Mouse (Mus musculus) limb, embryonic 12.5 days (tissue): ENCODE measurements at regions not wholly inside any gene's neighbourhood (a gene's known extent, or its start where the extent isn't known, plus 50 kb on each side); places are given as distances from the start of the nearest gene placed in this dataset.

ENCODE experiments used
- ATAC-seq: fragments of 200-750 bp; cut with Nextera tagmentation; 2 replicates; pipeline ENCODE4 v1.8.0; 2017; ENCODE audit warnings: low read depth, moderate TSS enrichment; ENCODE audit not compliant: insufficient number of reproducible peaks, insufficient read depth, low FRiP score, low TSS enrichment
- H3K27ac ChIP-seq: fragments of 300-500 bp; sonication (generic); 2 replicates; pipeline ENCODE4 v1.5.1; 2016; ENCODE audit warnings: mild to moderate bottlenecking, moderate library complexity
- H3K27me3 ChIP-seq: fragments of 300-500 bp; sonication (generic); 2 replicates; pipeline ENCODE4 v1.6.1; 2016; ENCODE audit warnings: mild to moderate bottlenecking, moderate library complexity
- H3K36me3 ChIP-seq: fragments of 300-500 bp; sonication (generic); 2 replicates; pipeline ENCODE4 v1.6.1; 2016; ENCODE audit warnings: mild to moderate bottlenecking, moderate library complexity
- H3K4me1 ChIP-seq: fragments of 300-500 bp; sonication (generic); replicated peaks from 2 replicates; pipeline ENCODE4 v1.6.1; 2016
- H3K4me2 ChIP-seq: fragments of 300-500 bp; sonication (generic); 2 replicates; pipeline ENCODE4 v1.6.1; 2016; ENCODE audit warnings: mild to moderate bottlenecking, moderate library complexity
- H3K4me3 ChIP-seq: fragments of 300-500 bp; sonication (generic); replicated peaks from 2 replicates; pipeline ENCODE4 v1.5.1; 2016; ENCODE audit warnings: mild to moderate bottlenecking
- H3K9ac ChIP-seq: fragments of 300-500 bp; sonication (generic); replicated peaks from 2 replicates; pipeline ENCODE4 v1.6.1; 2016; ENCODE audit warnings: mild to moderate bottlenecking, moderate library complexity
- H3K9me3 ChIP-seq: fragments of 300-500 bp; sonication (generic); 2 replicates; pipeline ENCODE4 v1.6.1; 2016; ENCODE audit warnings: mild to moderate bottlenecking, moderate library complexity
- WGBS: fragments of 180-500 bp; shearing (Covaris S2); methylation state at CpG from one replicate; pipeline ENCODE4 v1.1.7; 2016; 5-methylcytosine and 5-hydroxymethylcytosine counted together

DNA sequence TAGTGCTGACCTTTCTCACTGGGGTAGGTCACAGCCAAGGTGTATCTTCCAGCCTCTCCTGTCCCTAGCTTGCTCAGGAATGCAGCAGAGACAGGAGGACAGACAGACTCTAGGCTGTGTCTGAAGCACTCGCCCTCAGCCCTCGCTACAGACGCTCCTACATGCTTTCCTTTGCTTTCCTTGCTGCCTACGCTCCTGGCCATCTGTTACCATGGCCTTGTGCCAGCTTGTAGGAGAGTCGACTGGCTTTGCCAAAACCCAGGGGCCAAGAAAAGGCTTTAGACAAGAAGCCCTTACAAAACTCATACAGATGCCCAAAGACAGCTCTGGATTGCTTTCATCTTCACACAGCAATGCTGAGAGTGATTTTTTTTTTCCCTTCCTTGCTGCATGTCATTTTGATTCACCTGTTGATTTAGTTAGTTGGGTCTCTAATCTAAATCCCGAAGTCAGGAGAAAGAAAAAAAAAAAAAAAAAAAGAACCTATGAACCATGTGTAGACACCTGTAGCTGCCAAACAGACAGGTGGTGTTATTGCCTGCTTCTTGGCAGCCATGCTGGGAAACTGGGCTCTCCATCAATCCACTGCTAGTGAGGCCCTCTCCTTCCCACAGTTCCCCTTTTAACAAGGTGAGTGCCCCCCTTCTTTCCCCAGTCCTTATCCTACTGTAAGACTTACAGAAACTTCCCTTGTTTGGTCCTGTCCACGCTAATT lies 233.1 kb upstream of the Id4 start:
- ATAC-seq, result no peak

DNA sequence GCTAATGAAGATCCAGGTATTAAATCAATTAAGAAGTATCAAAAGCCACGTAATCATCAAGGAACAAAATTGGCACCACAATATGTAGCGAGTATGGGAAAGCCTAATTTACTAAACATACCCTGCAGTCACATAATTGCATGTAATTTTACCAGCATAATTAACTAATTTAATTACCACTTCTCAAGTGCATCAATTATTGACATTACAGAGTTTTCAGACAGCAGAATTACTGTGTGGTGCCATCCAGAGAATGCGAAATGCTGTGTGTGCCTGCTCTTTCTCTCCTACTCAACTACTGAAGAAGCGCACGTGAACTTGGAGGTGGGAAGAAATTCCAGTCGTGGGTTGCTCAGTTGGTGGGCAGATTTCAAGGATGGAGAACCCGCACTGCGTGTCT lies 229.5 kb upstream of the Id4 start:
- Histone ChIP-seq H3K27ac (no peak overlapping the region), H3K9me3 (no peaks in the 10 kb centered on the region), H3K4me1 (no peaks in the 10 kb centered on the region), H3K9ac (no peak overlapping the region), H3K27me3 (no peaks in the 10 kb centered on the region), H3K4me2 (no peak overlapping the region), H3K36me3 (no peaks in the 10 kb centered on the region), H3K4me3 (no peak overlapping the region)
- ATAC-seq, result no peak
- 77% methylated on average over 8 of the region's 8 CpGs for WGBS

More for the DNA sequence above, 233.1 kb upstream of the Id4 start:
- Histone ChIP-seq H3K4me1 (no peaks in the 10 kb centered on the region), H3K9me3 (no peaks in the 10 kb centered on the region), H3K27me3 (no peaks in the 10 kb centered on the region), H3K36me3 (no peaks in the 10 kb centered on the region), H3K27ac (no peak overlapping the region), H3K4me2 (no peak overlapping the region), H3K4me3 (no peak overlapping the region), H3K9ac (no peak overlapping the region)
- 68% methylated on average over 7 of the region's 7 CpGs for WGBS

DNA sequence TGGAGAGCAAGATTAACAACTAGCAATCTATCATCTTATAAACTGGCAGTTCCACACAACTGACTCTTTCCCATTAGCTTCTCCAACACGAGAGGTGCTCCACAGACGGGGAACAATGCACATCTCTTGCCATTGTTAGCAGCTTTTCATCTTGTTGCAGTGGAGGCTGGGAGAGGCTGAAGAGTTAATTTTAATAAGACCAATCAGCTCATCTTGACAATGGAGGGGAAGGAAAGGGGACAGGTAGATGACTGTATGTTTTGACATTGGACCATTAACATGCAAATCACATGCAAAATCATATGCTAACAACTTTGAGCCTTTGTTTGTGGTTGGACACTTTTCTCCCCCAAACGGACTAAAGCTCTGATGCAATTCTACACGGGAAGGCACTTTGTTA lies 218.9 kb upstream of the Id4 start:
- 80% methylated on average over 4 of the region's 4 CpGs for WGBS
- Histone ChIP-seq H3K4me2 (no peak overlapping the region), H3K27me3 (no peaks in the 10 kb centered on the region), H3K27ac (no peak overlapping the region), H3K9me3 (no peaks in the 10 kb centered on the region), H3K36me3 (no peaks in the 10 kb centered on the region), H3K9ac (no peak overlapping the region), H3K4me1 (no peaks in the 10 kb centered on the region; the same call in 1 of the 2 replicates), H3K4me3 (no peak overlapping the region)
- no peak for ATAC-seq

DNA sequence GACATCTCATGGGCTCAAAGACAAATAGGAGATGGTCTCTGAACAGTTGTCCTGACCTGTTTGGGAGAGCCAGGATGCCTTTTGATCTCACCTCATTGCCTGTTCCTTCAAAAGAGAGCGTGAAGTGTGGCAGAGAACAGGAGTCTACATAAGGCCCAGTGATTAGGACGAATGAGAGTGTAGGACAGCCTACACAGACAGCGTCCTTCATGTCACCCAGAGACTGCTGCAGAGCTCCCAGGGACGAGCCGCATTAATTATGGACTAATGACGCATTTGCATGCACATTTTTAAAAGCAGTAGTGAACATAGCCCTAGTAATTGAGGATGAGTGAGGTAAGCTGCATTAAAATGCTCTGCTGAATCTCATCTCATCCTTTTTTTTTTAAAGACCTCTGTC lies 218.5 kb upstream of the Id4 start:
- no peak overlapping the region for H3K4me3 ChIP-seq
- no peak for ATAC-seq
- no peaks in the 10 kb centered on the region for H3K27me3 ChIP-seq
- H3K9ac ChIP-seq, result no peak overlapping the region
- no peaks in the 10 kb centered on the region for H3K36me3 ChIP-seq
- 81% methylated on average over 6 of the region's 6 CpGs for WGBS
- no peak overlapping the region for H3K4me2 ChIP-seq
- H3K4me1 ChIP-seq, result no peaks in the 10 kb centered on the region; the same call in 1 of the 2 replicates
- no peaks in the 10 kb centered on the region for H3K9me3 ChIP-seq
- no peak overlapping the region for H3K27ac ChIP-seq

DNA sequence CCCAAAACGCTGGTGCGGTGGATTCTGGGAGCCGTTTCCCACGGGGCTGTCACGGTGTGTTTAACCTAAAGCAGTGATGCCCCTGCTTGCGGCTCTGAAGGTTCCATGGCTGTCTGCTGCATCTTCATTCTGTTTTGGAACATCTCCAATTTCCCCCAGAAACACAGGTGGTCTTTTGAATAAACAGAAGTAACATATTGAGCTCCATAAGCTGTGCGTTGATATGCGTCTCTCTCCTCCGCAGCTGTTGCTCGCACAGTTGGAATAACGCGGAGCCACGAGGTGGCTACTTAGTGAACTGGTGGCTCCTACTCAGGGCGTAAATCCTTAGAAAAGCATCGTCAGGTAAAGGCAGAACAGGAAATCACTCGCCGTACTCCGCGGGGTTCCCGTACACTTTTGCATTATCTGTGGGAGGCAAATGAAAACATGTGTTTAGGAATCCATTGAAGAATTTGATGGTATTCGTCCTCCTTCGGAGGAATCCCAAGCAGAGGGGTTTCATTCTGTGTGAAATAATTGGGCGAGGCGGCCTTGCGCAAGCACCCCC lies 214.8 kb upstream of the Id4 start:
- Histone ChIP-seq H3K4me2 (peak overlapping the region; percentile 31), H3K36me3 (no peaks in the 10 kb centered on the region), H3K9ac (no peak overlapping the region), H3K9me3 (no peaks in the 10 kb centered on the region), H3K4me3 (no peak overlapping the region), H3K27ac (no peak overlapping the region), H3K27me3 (no peaks in the 10 kb centered on the region), H3K4me1 (no peaks in the 10 kb centered on the region; the same call in 1 of the 2 replicates)
- 62% methylated on average over 25 of the region's 25 CpGs for WGBS
- no peak for ATAC-seq

DNA sequence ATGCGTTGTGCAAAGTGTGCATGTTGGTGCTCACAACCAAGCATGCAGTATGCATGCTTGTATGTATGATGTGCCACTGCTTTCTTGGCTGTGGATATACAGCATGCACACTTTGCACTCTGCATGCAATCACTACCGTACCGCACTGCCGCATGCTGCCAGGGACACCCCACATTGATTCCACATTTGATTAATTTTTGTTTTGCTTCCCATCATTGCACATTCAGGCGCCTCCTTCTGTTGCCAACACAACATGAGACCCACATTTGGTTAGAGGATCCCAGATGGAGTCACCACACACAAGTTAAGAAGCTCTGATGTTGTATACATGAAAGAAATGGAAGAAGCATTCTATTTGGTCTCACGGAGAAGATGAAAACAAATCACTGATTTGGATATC lies 211.2 kb upstream of the Id4 start:
- Histone ChIP-seq H3K9me3 (no peaks in the 10 kb centered on the region), H3K4me2 (no peak overlapping the region), H3K27me3 (no peaks in the 10 kb centered on the region), H3K9ac (no peak overlapping the region), H3K4me1 (no peaks in the 10 kb centered on the region; the same call in 1 of the 2 replicates), H3K27ac (no peak overlapping the region), H3K36me3 (no peaks in the 10 kb centered on the region), H3K4me3 (no peak overlapping the region)
- ATAC-seq, result no peak
- WGBS, result 92% methylated on average over 6 of the region's 6 CpGs

DNA sequence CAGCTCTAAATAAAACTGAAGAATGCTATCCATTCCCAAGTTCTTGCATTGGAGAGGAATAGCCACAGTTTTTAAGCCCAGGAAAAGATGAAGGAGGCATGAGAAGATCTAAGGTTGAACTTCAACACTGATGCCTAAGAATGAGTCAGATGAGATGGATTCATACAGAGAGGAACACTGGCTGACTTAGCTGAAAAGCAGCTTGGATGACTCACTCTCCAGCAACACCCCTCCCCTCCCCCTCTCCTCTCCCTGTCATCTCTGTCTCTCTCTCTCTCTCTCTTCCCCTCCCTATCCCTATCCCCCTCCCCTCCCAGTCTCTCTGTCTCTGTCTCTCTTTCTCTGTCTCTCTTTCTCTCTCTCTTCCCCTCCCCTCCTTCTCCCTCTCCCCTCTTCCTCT lies 186.4 kb upstream of the Id4 start:
- no peaks in the 10 kb centered on the region for H3K9me3 ChIP-seq
- no peak for ATAC-seq
- H3K36me3 ChIP-seq, result no peaks in the 10 kb centered on the region
- H3K9ac ChIP-seq, result no peak overlapping the region
- H3K4me2 ChIP-seq, result no peak overlapping the region
- H3K4me3 ChIP-seq, result no peak overlapping the region
- H3K27ac ChIP-seq, result no peak overlapping the region
- 0 out of 2 replicates have a peak, but pooled peaks cover 4% of the 10 kb centered on the region for H3K27me3 ChIP-seq
- no peaks in the 10 kb centered on the region for H3K4me1 ChIP-seq

DNA sequence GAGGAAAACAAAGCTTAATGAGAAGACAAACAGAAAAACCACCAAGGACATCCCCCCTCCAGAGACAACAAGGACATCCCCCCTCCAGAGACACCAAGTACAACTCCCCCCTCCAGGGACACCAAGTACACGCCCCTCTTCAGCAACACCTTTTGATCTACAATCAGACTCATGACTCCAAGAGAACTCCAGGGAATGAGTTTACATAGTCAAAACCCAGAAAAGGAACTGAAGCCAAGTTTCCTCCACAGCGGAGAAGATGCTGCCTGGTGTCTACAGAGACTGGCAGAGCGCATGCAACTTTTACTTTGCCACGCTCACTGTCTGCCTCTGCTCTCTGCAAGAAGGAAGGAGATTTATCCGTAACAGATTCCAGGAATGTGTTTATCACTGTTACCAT lies 185.7 kb upstream of the Id4 start:
- WGBS, result 76% methylated on average over 5 of the region's 5 CpGs
- Histone ChIP-seq H3K9ac (no peak overlapping the region), H3K27me3 (0 out of 2 replicates have a peak, but pooled peaks cover 4% of the 10 kb centered on the region), H3K36me3 (no peaks in the 10 kb centered on the region), H3K4me1 (no peaks in the 10 kb centered on the region), H3K4me3 (no peak overlapping the region), H3K9me3 (no peaks in the 10 kb centered on the region), H3K27ac (no peak overlapping the region), H3K4me2 (no peak overlapping the region)
- ATAC-seq, result no peak

DNA sequence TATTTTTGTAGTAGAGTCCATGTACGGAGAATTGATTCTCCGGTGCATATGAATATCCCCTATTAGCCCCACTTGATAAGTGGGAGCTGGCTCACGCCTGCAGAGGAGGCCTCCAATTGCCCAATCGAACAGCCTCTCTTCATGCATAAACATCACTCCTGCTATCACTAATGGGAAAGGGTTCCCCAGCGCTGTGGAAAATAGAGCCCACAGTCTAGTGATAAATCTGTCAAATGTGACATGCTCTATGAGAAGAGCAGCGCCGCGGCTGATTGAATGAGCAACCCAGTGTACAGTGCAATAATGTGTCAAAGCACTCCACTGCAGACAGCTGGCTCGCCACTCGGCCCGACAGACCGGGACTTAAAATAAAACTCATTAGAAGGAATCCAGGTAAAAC lies 182.8 kb upstream of the Id4 start:
- Histone ChIP-seq H3K27ac (no peak overlapping the region), H3K4me3 (no peak overlapping the region), H3K4me2 (no peak overlapping the region), H3K9ac (no peak overlapping the region), H3K36me3 (no peaks in the 10 kb centered on the region), H3K9me3 (no peaks in the 10 kb centered on the region), H3K27me3 (0 out of 2 replicates have a peak, but pooled peaks cover 8% of the 10 kb centered on the region), H3K4me1 (no peaks in the 10 kb centered on the region)
- no peak for ATAC-seq
- WGBS, result 67% methylated on average over 12 of the region's 12 CpGs

DNA sequence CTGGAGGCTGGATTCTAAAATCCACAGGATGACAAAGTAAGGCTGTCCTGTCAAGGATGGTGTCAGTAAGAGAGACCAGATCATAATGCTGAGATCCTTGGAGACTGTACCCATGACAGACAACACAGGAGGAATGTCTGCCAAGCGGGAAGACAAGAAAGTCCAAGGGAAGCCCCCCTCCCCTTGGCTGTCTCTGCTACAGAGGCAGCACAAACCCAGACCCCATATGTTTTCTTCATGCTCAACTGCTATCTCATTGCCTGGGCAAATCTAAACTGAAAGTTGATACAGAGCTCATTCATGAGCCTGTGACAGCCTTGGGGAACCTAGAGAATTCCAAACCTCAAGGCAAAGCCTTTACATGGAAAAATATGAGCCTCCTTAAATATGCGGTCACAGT lies 177.7 kb upstream of the Id4 start:
- H3K4me2 ChIP-seq, result no peak overlapping the region
- 87% methylated on average over 2 of the region's 2 CpGs for WGBS
- no peak overlapping the region for H3K9ac ChIP-seq
- H3K4me1 ChIP-seq, result no peaks in the 10 kb centered on the region
- H3K27me3 ChIP-seq, result 0 out of 2 replicates have a peak, but pooled peaks cover 5% of the 10 kb centered on the region
- no peak overlapping the region for H3K4me3 ChIP-seq
- H3K27ac ChIP-seq, result no peak overlapping the region
- H3K9me3 ChIP-seq, result no peaks in the 10 kb centered on the region
- no peaks in the 10 kb centered on the region for H3K36me3 ChIP-seq
- no peak for ATAC-seq

DNA sequence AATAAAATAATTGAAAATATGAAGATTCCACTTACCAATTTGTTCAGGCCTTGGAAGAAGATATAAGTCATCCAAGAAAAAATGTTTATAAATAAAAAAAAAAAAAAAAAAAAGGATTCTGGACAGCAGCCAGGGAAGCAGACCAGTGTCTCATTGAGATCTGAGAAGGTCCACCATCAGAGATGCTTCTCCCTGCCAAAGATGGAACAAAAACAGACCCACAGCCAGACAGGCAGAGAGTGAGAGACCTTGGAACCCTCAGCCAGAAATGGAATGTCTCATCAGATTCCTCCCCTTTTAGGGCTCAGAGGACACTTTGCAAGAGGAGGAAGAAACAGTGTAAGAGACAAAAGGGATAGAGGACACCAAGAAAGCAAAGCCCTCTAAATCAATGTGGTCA lies 177.2 kb upstream of the Id4 start:
- Histone ChIP-seq H3K4me2 (no peak overlapping the region), H3K4me1 (no peaks in the 10 kb centered on the region), H3K9me3 (no peaks in the 10 kb centered on the region), H3K36me3 (no peaks in the 10 kb centered on the region), H3K4me3 (no peak overlapping the region), H3K9ac (no peak overlapping the region), H3K27me3 (0 out of 2 replicates have a peak, but pooled peaks cover 4% of the 10 kb centered on the region), H3K27ac (no peak overlapping the region)
- no peak for ATAC-seq
